Mouse (Mus musculus) adrenal gland, adult (tissue): ENCODE measurements around the gene Krtap10-4.
"Not testable (repeated sequence)": the region's sequence is repeated elsewhere in the genome, so short reads cannot be mapped to it uniquely, and the experiment has no call there.

Experiments used
- DNase-seq, 2 experiments: peaks; one replicate each; pipeline ENCODE4 v3.0.0; 2022 to 2023; ENCODE audit warnings: low spot score in 1 of 2; ENCODE audit not compliant: inconsistent age in 2 of 2

Gene Krtap10-4

DNA sequence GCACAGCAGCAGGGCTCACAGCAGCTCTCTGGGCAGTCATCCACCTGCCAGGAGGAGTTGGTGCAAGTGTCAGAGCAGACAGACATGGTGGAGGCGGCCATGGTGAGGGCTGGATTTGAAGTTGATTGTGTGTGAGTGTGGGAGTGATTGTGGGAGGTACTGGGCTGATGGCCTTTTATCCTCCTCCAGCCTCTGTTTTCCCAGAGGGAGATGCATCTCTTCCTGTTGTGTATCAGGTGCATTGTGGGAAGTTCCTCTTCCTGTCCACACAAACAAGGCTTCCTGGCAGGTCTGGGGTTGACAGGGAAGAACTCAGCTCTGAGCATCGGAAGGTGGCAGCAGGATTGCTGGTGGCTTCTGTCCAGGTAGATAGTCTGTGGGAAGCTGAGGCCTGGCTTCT lies 31.9 kb downstream of the Krtap10-4 start, which contains the start of gene Gm9639:
Gene Gm9639, minus strand, starts transcription at position 101 of the 400 bp plus-strand sequence.
- no peak for DNase-seq

- DNase-seq: no peak
These were observed 38.3 kb downstream of the Krtap10-4 start for GRCm38 (mm10) chr10:77788621-77789020.

GRCm38 (mm10) chr10:77787876-77788275 lies 39.0 kb downstream of the Krtap10-4 start, which contains the start of gene Gm7137:
Gene Gm7137, minus strand, starts transcription at chr10:77788200.
- DNase-seq: not testable (repeated sequence)

DNA sequence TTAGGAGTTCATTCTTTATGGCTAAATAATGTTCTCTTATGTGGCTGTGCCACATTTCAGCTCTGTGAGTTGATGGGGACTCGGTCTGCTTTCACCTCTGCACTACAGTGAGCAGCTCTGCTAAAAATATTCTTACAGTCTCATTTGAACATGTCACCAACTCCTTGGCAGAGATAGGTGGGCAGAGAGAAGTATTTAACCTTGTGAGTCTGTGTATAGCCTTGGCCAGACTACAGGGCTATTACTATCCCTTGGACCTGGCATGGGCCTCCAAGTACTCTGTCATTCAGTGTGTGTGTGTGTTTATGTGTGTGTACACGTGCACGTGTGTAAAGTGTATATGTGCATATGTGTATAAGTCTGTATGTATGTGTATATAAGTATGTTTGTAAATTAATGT lies 43.5 kb downstream of the Krtap10-4 start:
- not testable (repeated sequence) for DNase-seq

DNA sequence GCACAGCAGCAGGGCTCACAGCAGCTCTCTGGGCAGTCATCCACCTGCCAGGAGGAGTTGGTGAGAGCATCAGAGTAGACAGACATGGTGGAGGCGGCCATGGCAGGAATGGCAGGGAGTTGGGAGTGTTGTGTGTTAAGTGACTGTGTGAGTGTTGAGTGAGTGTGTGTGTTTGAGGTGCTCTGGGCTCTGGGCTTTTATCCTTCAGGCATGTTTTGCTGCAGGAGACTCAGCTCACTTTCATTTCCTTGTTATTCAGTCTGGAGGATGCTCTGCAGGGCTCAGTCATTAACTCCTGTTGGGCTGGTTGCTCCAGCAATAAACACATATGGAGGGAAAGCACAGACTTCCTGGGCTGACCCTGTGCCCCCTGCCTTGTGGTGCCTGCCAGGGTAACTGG lies 44.5 kb downstream of the Krtap10-4 start, which contains the start of gene Gm3250:
Gene Gm3250, minus strand, starts transcription at position 101 of the 400 bp plus-strand sequence.
- not testable (repeated sequence) for DNase-seq

- not testable (repeated sequence) for DNase-seq
These were observed 50.1 kb downstream of the Krtap10-4 start, which contains the start of gene Gm7138 for GRCm38 (mm10) chr10:77776844-77777243. Gene Gm7138, minus strand, starts transcription at chr10:77776944.
